Mouse (Mus musculus) liver, embryonic 12.5 days (tissue): ENCODE results near the gene Mrpl49. TPM values are rescaled to one million over a fixed set of nuclear protein-coding genes. Genes with fewer than 3 reads are reported as not detected.
"Not testable (repeated sequence)": the region's sequence is repeated elsewhere in the genome, so short reads cannot be mapped to it uniquely, and the experiment has no call there.

Source experiments
- ATAC-seq: fragments of 200-750 bp; cut with Nextera tagmentation; 2 replicates; pipeline ENCODE4 v1.8.0; 2017; ENCODE audit warnings: moderate number of reproducible peaks, mild to moderate bottlenecking, moderate library complexity
- H3K27ac ChIP-seq: fragments of 300-500 bp; sonication (generic); 2 replicates; pipeline ENCODE4 v1.5.1; 2016; ENCODE audit warnings: mild to moderate bottlenecking
- H3K27me3 ChIP-seq: fragments of 300-500 bp; sonication (generic); replicated peaks from 2 replicates; pipeline ENCODE4 v1.6.1; 2016; ENCODE audit warnings: mild to moderate bottlenecking, moderate library complexity
- H3K36me3 ChIP-seq: fragments of 300-500 bp; sonication (generic); 2 replicates; pipeline ENCODE4 v1.6.1; 2016; ENCODE audit warnings: mild to moderate bottlenecking, moderate library complexity
- H3K4me1 ChIP-seq: fragments of 300-500 bp; sonication (generic); 2 replicates; pipeline ENCODE4 v1.6.1; 2016
- H3K4me2 ChIP-seq: fragments of 300-500 bp; sonication (generic); 2 replicates; pipeline ENCODE4 v1.6.1; 2016; ENCODE audit warnings: mild to moderate bottlenecking, moderate library complexity
- H3K4me3 ChIP-seq: fragments of 300-500 bp; sonication (generic); 2 replicates; pipeline ENCODE4 v1.5.1; 2016; ENCODE audit warnings: mild to moderate bottlenecking, moderate library complexity
- H3K9ac ChIP-seq: fragments of 300-500 bp; sonication (generic); 2 replicates; pipeline ENCODE4 v1.6.1; 2016; ENCODE audit warnings: mild to moderate bottlenecking, moderate library complexity
- H3K9me3 ChIP-seq: fragments of 300-500 bp; sonication (generic); replicated peaks from 2 replicates; pipeline ENCODE4 v1.6.1; 2016; ENCODE audit warnings: mild to moderate bottlenecking, moderate library complexity
- WGBS: fragments of 180-500 bp; shearing (Covaris S2); methylation state at CpG from one replicate; pipeline ENCODE4 v1.1.7; 2016; ENCODE audit not compliant: insufficient replicate concordance; 5-methylcytosine and 5-hydroxymethylcytosine counted together
- polyA plus RNA-seq: library from polyadenylated mRNA; unstranded; fragments of >200 nt; fragmentation: Nextera tagmentation; extraction: Ambion mirVana; gene quantifications from 2 replicates; pipeline ENCODE4 v1.2.1, GENCODE M21; 2016

Mrpl49 gene
- polyA plus RNA-seq, 1 experiment from 2014 or later = 62.7 TPM

DNA sequence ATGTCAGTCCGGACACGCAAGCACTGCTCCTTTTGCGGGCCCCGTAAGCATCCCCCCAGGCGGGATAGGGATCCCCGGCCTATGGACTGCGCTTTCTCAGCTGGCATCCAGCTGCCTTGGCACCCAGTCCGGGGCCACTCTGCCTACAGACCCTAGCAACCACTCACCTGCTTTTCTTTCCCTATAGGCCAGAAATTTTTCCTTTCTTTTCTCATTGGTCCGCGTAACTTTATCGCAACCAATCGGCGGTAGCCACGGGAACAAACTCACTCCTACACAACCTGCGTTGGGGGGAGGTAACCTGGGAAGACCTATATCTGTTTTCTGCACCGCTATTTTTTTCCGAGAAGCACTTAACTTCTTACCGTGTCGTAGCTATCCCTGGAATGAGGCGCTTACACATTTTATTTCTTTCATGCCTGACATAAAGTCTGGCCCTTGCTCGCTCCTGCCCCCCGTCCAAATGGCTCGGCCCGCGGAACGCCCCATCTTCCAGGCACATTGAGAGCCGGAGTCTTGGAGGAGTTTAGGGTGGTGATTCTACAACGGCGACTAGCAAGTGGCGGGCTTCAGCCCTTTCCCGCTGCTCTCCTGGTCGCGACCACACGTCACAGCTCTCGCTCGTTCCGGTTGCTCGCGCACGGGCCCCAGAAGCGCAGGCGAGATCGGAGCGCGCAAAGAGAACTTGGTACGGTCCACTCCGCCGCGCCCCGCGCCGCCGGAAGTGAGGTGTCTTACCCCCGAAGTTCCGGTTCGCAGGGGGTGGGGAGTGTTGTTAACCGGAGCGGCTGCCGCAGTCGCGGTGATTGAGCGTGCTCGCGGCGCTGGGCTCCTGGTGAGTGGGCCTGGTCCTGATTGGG lies 11.1 kb downstream of the Mrpl49 start, which contains the start of gene Syvn1:
Gene Syvn1 (plus strand): TSS at position 283 of the 860 bp plus-strand sequence.
- peak within 1 kb of the TSS; percentile 99 for H3K4me2 ChIP-seq
- peak within 1 kb of the TSS; percentile 97 for H3K4me3 ChIP-seq
- peak within 1 kb of the TSS; percentile 99 for H3K27ac ChIP-seq
- H3K9ac ChIP-seq = peak within 1 kb of the TSS; percentile 94
- H3K9me3 ChIP-seq = no peaks in the 10 kb centered on the region
- peak; percentile 88 for ATAC-seq
- under 1% methylated on average over 65 of the region's 65 CpGs for WGBS
- H3K27me3 ChIP-seq = no peaks in the 10 kb centered on the region
- H3K36me3 ChIP-seq = peaks cover 41% of the 10 kb centered on the region
- peaks cover 42% of the 10 kb centered on the region for H3K4me1 ChIP-seq

DNA sequence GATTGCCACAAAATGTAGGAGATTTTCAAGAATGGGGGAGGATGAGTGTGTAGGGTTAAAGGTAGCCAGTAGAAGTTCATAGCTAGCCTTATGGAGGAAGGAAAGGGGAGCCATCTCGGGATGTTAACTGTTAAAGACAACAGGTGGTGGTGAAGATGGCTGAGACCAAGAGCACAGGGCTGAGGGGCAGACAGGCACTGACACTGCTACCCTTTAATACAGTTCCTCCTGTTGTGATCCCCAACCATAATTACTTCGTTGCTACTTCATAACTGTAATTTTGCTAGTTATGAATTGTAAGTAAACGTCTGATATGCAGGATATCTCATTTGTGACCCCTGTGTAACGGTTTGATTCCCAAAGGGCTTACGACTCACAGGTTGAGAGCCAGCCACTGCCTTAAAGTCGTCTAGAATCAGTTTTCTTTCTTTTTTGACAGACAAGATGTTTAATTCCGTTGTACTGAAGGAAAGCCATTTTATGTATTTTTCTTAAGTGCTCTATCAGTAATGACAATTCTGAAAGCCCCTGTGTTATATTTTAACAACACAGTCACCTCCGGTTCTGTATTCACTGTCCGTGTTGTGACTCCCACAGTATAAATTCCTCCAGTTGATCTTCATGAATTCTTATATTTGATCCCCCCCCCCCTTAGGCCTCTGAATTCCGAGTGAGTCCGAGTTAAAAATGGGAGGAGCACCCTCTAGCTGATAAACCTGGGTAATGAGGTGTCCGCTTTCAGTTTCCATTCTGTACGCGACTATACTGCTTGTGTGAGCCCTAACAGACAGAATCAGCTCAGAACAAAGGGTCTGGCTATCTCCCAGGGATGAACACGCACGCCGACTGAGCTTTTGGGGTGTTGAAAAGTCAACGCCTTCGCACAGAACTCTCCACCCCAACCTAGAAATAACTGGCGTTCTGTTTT lies 12.0 kb downstream of the Mrpl49 start:
- ATAC-seq = peak; percentile 51
- H3K4me3 ChIP-seq = peak overlapping the region; percentile 97
- 12% methylated on average over 20 of the region's 20 CpGs for WGBS
- peaks cover 32% of the 10 kb centered on the region for H3K36me3 ChIP-seq
- no peaks in the 10 kb centered on the region for H3K27me3 ChIP-seq
- peaks cover 41% of the 10 kb centered on the region for H3K4me1 ChIP-seq
- H3K9me3 ChIP-seq = no peaks in the 10 kb centered on the region
- peak overlapping the region; percentile 99 for H3K4me2 ChIP-seq
- peak overlapping the region; percentile 94 for H3K9ac ChIP-seq
- peak overlapping the region; percentile 99 for H3K27ac ChIP-seq

GRCm38 (mm10) chr19:6044102-6044501 lies 13.5 kb downstream of the Mrpl49 start:
- H3K27ac ChIP-seq, H3K9me3 ChIP-seq, H3K4me2 ChIP-seq, ATAC-seq, H3K27me3 ChIP-seq, H3K9ac ChIP-seq, H3K4me3 ChIP-seq: not testable (repeated sequence)
- Histone ChIP-seq H3K4me1 (peaks cover 36% of the 10 kb centered on the region), H3K36me3 (peaks cover 17% of the 10 kb centered on the region)
- WGBS = 41% methylated on average over 4 of the region's 4 CpGs

DNA sequence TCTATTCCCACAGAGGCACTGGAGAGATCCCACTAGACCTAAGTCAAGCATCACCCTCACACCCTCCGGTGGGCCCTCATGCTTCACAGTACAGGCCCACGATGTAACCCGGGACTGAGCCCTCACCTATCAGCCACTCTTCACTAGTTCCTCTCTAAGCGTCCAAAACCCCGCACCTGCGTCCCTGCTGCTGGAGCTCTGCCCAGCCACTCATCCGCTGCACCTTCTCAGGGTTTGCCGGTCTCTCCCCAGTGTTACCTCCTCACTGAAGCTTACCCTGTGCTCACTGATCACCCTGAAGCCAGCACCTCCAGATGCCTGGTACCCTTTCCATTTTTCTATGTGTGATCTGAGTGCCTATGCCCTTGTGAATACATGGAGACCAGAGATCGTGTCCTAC lies 15.3 kb downstream of the Mrpl49 start:
- Histone ChIP-seq H3K27ac (no peak overlapping the region), H3K9me3 (no peaks in the 10 kb centered on the region), H3K4me3 (no peak overlapping the region), H3K4me2 (no peak overlapping the region), H3K9ac (no peak overlapping the region), H3K27me3 (no peaks in the 10 kb centered on the region), H3K36me3 (peaks cover 4% of the 10 kb centered on the region; the same call in 1 of the 2 replicates), H3K4me1 (peaks cover 23% of the 10 kb centered on the region)
- WGBS = 73% methylated on average over 9 of the region's 9 CpGs
- no peak for ATAC-seq

- Histone ChIP-seq H3K36me3 (peaks cover 4% of the 10 kb centered on the region; the same call in 1 of the 2 replicates), H3K4me2 (no peak overlapping the region), H3K4me3 (no peak overlapping the region), H3K27me3 (no peaks in the 10 kb centered on the region), H3K27ac (no peak overlapping the region), H3K9me3 (no peaks in the 10 kb centered on the region), H3K4me1 (peaks cover 15% of the 10 kb centered on the region), H3K9ac (no peak overlapping the region)
- no peak for ATAC-seq
Observed at GRCm38 (mm10) chr19:6040002-6040401, 17.6 kb downstream of the Mrpl49 start.

GRCm38 (mm10) chr19:6038326-6038725 lies 19.3 kb downstream of the Mrpl49 start:
- ATAC-seq = no peak
- H3K4me1 ChIP-seq = 0 out of 2 replicates have a peak, but pooled peaks cover 5% of the 10 kb centered on the region
- no peaks in the 10 kb centered on the region for H3K36me3 ChIP-seq
- no peak overlapping the region for H3K27ac ChIP-seq
- no peaks in the 10 kb centered on the region for H3K27me3 ChIP-seq
- H3K9me3 ChIP-seq = no peaks in the 10 kb centered on the region
- 66% methylated on average over 7 of the region's 7 CpGs for WGBS
- no peak overlapping the region for H3K9ac ChIP-seq
- H3K4me3 ChIP-seq = no peak overlapping the region
- H3K4me2 ChIP-seq = no peak overlapping the region

- Histone ChIP-seq H3K36me3 (no peaks in the 10 kb centered on the region), H3K27me3 (0 out of 2 replicates have a peak, but pooled peaks cover 4% of the 10 kb centered on the region), H3K9me3 (no peaks in the 10 kb centered on the region), H3K4me2 (no peak overlapping the region), H3K4me3 (no peak overlapping the region), H3K4me1 (0 out of 2 replicates have a peak, but pooled peaks cover 5% of the 10 kb centered on the region), H3K9ac (no peak overlapping the region), H3K27ac (no peak overlapping the region)
- no peak for ATAC-seq
Observed at GRCm38 (mm10) chr19:6037695-6038094, 19.9 kb downstream of the Mrpl49 start.

DNA sequence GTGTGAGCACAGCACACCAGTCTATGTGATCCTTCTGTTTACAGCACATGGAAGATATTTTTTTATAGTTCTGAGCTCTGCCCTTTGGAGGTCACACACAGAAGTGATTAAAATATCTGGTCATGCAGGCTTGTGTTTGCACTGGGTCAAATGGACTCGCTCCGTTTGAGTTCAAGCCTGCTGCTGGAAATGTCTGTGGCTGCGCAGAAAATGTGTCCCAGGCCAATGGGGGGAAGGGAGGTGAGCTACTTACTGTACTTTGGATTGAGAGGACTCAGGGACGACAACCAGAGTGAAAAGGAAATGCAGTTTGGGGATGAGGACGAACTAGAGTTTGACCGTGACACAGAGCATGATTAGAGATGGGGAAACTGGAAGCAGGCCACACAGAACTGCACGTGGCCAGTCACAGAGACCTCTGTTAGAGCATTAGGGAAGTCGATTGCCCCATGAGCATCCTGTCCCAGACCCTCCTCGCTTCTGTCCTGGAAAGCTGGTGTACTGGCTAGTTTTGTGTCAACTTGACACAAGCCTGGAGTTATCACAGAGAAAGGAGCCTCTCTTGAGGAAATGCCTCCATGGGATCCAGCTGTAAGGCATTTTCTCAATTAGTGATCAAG lies 21.5 kb downstream of the Mrpl49 start:
- Histone ChIP-seq H3K4me3 (no peak overlapping the region), H3K9me3 (no peaks in the 10 kb centered on the region), H3K27me3 (0 out of 2 replicates have a peak, but pooled peaks cover 5% of the 10 kb centered on the region), H3K36me3 (no peaks in the 10 kb centered on the region), H3K9ac (no peak overlapping the region), H3K4me2 (no peak overlapping the region), H3K4me1 (0 out of 2 replicates have a peak, but pooled peaks cover 5% of the 10 kb centered on the region), H3K27ac (no peak overlapping the region)
- ATAC-seq = no peak
- WGBS = 48% methylated on average over 9 of the region's 9 CpGs

GRCm38 (mm10) chr19:6030520-6031280 lies 26.9 kb downstream of the Mrpl49 start:
- H3K4me3 ChIP-seq = no peak overlapping the region
- no peaks in the 10 kb centered on the region for H3K36me3 ChIP-seq
- ATAC-seq = no peak
- peaks cover 4% of the 10 kb centered on the region; the same call in 1 of the 2 replicates for H3K4me1 ChIP-seq
- H3K27ac ChIP-seq = no peak overlapping the region
- no peak overlapping the region for H3K9ac ChIP-seq
- no peak overlapping the region for H3K4me2 ChIP-seq
- peaks cover 11% of the 10 kb centered on the region; the same call in 1 of the 2 replicates for H3K27me3 ChIP-seq
- 38% methylated on average over 14 of the region's 14 CpGs for WGBS
- H3K9me3 ChIP-seq = no peaks in the 10 kb centered on the region

DNA sequence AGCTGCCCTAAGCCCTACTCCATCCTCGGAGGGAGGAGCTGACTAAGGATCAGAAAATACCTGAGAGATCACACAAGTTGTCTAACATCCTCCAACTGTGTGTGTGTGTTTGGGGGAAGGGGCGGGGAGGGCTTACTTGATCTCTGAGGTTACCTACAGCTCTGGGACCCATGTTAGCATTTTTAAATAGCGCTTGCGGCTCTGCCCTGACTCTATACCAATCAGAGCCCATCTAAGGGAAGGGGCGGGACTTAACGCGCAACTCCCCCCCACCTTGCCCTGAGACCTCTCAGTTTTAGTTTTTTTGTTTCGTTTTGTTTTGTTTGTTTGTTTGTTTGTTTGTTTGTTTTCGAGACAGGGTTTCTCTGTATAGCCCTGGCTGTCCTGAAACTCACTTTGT lies 28.2 kb downstream of the Mrpl49 start:
- Histone ChIP-seq H3K4me1 (peaks cover 4% of the 10 kb centered on the region; the same call in 1 of the 2 replicates), H3K4me3 (no peak overlapping the region), H3K36me3 (no peaks in the 10 kb centered on the region), H3K9me3 (no peaks in the 10 kb centered on the region), H3K4me2 (no peak overlapping the region), H3K27ac (no peak overlapping the region), H3K27me3 (peaks cover 11% of the 10 kb centered on the region; the same call in 1 of the 2 replicates), H3K9ac (no peak overlapping the region)
- WGBS = 64% methylated on average over 9 of the region's 9 CpGs
- no peak for ATAC-seq

DNA sequence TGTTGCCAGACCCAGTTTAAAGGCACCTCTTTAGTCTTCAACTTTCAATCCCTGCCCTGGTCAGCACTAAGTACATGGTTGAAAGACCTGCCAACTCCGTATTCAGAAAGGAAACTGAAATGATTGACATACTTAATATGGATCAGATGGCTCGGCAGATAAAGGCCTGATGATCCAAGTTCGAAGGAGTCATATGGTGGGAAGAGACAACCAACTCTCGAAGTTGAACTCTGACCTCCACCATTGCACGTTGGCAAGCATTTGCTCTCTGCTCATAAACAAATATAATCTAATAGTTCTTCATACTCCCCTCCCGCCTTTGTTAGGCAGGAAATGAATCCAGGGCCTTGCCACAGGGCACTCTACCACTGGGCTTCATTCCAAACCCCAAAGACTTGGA lies 28.6 kb downstream of the Mrpl49 start:
- Histone ChIP-seq H3K4me2 (no peak overlapping the region), H3K4me3 (no peak overlapping the region), H3K9me3 (no peaks in the 10 kb centered on the region), H3K36me3 (no peaks in the 10 kb centered on the region), H3K4me1 (peaks cover 4% of the 10 kb centered on the region; the same call in 1 of the 2 replicates), H3K27ac (no peak overlapping the region), H3K27me3 (peaks cover 12% of the 10 kb centered on the region; the same call in 1 of the 2 replicates), H3K9ac (no peak overlapping the region)
- 65% methylated on average over 6 of the region's 6 CpGs for WGBS
- ATAC-seq = no peak
